Mouse (Mus musculus) G1E (cell line): ENCODE measurements around the gene Eif3c. TPM values are rescaled to one million over a fixed set of nuclear protein-coding genes. Genes with fewer than 3 reads are reported as not detected.

Experiments used
- ATAC-seq: 2 replicates; pipeline ENCODE4 v1.8.0; 2016; ENCODE audit warnings: mild to moderate bottlenecking; ENCODE audit not compliant: insufficient number of reproducible peaks, poor library complexity, low FRiP score, severe bottlenecking; ENCODE audit errors: extremely low read depth
- DNase-seq: peaks from one replicate; pipeline ENCODE4 v3.0.0; 2012; ENCODE audit warnings: low spot score
- H3K27me3 ChIP-seq: 2 replicates; pipeline ENCODE4 v1.6.1; 2012; ENCODE audit warnings: mild to moderate bottlenecking, low read length, inconsistent platforms; ENCODE audit not compliant: insufficient read depth
- H3K36me3 ChIP-seq: replicated peaks from 2 replicates; pipeline ENCODE3; 2012; ENCODE audit warnings: mild to moderate bottlenecking, inconsistent platforms
- H3K4me1 ChIP-seq: 2 replicates; pipeline ENCODE4 v1.6.1; 2012; ENCODE audit warnings: low read depth, low read length, inconsistent platforms, mixed read lengths; ENCODE audit not compliant: insufficient read depth
- H3K4me3 ChIP-seq: 2 replicates; pipeline ENCODE4 v1.5.1; 2012; ENCODE audit warnings: low read depth, mild to moderate bottlenecking, inconsistent platforms, low read length, moderate library complexity, mixed read lengths
- H3K9me3 ChIP-seq: replicated peaks from 2 replicates; pipeline ENCODE4 v1.6.1; 2012; ENCODE audit warnings: inconsistent platforms
- CTCF ChIP-seq: IDR thresholded peaks from 2 replicates; pipeline ENCODE4 v1.5.1; 2012; ENCODE audit warnings: low read depth, low read length, inconsistent platforms, mixed read lengths
- GATA1 ChIP-seq: IDR thresholded peaks from 2 replicates; pipeline ENCODE4 v1.6.1; 2012; ENCODE audit warnings: borderline replicate concordance, low read length, inconsistent platforms, mixed read lengths
- GATA2 ChIP-seq: IDR thresholded peaks from 2 replicates; pipeline ENCODE4 v1.6.1; 2012; ENCODE audit warnings: low read depth, low read length, inconsistent platforms, borderline replicate concordance
- POLR2AphosphoS5 ChIP-seq: IDR thresholded peaks from 2 replicates; pipeline ENCODE4 v1.6.1; 2012; ENCODE audit warnings: low read depth, low read length, inconsistent platforms; ENCODE audit not compliant: insufficient replicate concordance
- TAL1 ChIP-seq: conservative IDR thresholded peaks from 2 replicates; pipeline ENCODE4 v1.6.1; 2012; ENCODE audit warnings: low read depth, low read length, inconsistent platforms, mixed read lengths
- polyA plus RNA-seq: library from polyadenylated mRNA; stranded (reverse); fragments of >175 nt; gene quantifications from 2 replicates; pipeline ENCODE4 v1.2.3, GENCODE M21; 2012
- total RNA-seq, 2 experiments: library from RNA; stranded (forward) in 1 of 2; stranded (reverse) in 1 of 2; fragments of 200-1000 nt in 1 of 2; fragments of >200 nt in 1 of 2; fragmentation: Nextera tagmentation in 1 of 2; gene quantifications; 2 replicates each; pipeline ENCODE4 v1.2.3; 2014 to 2017

Gene Eif3c
- total and polyA plus RNA-seq, 3 experiments, result 114 to 580 (median 235) TPM

DNA sequence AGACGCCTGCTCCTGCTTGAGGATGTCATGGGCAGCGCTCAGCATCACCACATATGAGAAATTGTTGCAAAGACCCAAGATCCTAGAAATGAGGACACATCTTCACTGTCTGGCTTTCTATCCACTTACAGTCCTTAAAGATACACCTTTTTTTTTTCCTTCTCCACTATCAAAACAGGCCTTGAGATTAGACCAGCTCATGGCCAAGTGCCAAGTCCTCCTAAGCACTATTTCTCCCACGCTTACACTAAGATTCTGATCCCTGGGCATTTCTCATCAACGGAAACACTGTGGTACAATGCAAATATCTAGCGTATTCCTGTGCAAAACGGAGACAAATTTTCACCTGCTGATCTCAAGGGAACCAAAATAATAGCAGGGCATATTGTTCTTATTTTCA lies 15.4 kb upstream of the Eif3c start:
- no peak for TF ChIP-seq GATA2
- ATAC-seq (no peak), DNase-seq (no peak)
- Histone ChIP-seq H3K27me3 (peaks cover 13% of the 10 kb centered on the region), H3K4me1 (peaks cover 50% of the 10 kb centered on the region), H3K9me3 (no peaks in the 10 kb centered on the region), H3K4me3 (no peak overlapping the region), H3K36me3 (peaks cover 52% of the 10 kb centered on the region)

DNA sequence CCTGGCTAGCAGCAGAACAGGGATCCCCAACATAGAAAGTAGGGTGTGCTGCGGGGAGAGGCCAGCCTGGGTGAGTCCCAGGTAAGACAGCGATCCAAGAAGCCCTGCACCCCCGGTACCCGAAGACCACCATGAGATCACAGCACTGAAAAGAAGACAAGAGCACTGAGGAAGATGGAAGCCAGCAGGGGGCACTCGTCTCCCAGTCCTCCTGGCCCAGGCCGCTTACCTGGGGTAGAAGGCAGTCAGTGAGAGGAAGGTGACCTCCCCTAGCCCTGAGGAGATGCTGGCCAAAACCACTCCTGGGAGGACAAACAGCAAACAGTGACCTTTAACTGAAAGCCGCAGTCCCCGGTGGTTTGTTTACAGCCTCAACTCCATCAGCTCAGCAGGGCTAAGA lies 13.0 kb upstream of the Eif3c start:
- peaks cover 33% of the 10 kb centered on the region for H3K4me1 ChIP-seq
- no peaks in the 10 kb centered on the region for H3K9me3 ChIP-seq
- H3K27me3 ChIP-seq, result no peaks in the 10 kb centered on the region
- peaks cover 73% of the 10 kb centered on the region for H3K36me3 ChIP-seq
- H3K4me3 ChIP-seq, result no peak overlapping the region
- TF ChIP-seq TAL1, result no peak
- TF ChIP-seq CTCF, result peak; percentile 39; the same call in 1 of the 2 replicates
- ATAC-seq (no peak), DNase-seq (peak; percentile 30)

DNA sequence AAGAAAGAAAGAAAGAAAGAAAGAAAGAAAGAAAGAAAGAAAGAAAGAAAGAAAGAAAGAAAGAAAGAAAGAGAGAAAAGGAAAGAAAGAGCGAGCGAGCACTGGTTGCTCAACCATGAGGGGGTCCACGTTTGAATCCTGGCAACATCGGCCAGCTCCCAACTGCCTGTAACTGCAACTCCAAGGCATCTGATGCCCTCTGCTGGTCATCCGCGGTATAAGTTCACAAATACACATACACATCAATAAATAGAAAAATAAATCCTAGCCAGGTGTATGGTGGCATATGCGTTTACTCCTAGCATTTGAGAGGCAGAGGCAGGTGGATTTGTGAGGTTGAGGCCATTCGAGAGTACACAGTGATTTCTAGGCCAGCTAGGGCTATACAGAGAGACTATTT lies 10.7 kb upstream of the Eif3c start:
- DNase-seq, result peak; percentile 30

DNA sequence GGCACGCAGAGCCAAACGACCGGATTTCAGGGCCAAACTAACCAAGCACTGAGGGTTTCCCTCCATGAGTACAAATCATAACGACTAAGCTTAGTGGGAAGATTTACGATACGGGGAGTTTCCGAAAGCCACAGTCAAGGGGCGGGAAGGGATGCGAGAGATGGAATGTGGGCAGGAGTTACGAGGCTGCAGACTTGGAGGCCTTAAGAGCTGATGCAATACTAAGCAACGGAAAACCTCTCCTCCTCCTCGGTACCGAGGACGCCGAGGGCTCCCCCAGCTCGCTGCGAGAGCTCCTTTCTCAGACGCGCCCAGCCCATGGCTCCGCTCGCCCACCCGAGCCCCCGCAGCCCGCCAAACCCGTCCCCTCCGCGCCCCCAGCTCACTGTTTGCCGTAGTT lies 518 bp downstream of the Eif3c start:
- H3K4me3 ChIP-seq, result peak overlapping the region; percentile 97
- H3K36me3 ChIP-seq, result peaks cover 40% of the 10 kb centered on the region
- no peaks in the 10 kb centered on the region for H3K9me3 ChIP-seq
- no peaks in the 10 kb centered on the region for H3K27me3 ChIP-seq
- DNase-seq (peak; percentile 50), ATAC-seq (no peak)
- no peak for TF ChIP-seq CTCF
- TF ChIP-seq TAL1, result no peak
- TF ChIP-seq GATA2, result no peak
- TF ChIP-seq GATA1, result no peak
- TF ChIP-seq POLR2AphosphoS5, result no peak
- peaks cover 33% of the 10 kb centered on the region for H3K4me1 ChIP-seq

More for the DNA sequence above, 10.7 kb upstream of the Eif3c start:
- TF ChIP-seq CTCF (peak; percentile 66), POLR2AphosphoS5 (no peak)
- H3K27me3 ChIP-seq, result no peaks in the 10 kb centered on the region
- peaks cover 91% of the 10 kb centered on the region for H3K36me3 ChIP-seq
- peaks cover 15% of the 10 kb centered on the region; the same call in 1 of the 2 replicates for H3K4me1 ChIP-seq
- no peaks in the 10 kb centered on the region for H3K9me3 ChIP-seq
- no peak overlapping the region for H3K4me3 ChIP-seq
- no peak for ATAC-seq

DNA sequence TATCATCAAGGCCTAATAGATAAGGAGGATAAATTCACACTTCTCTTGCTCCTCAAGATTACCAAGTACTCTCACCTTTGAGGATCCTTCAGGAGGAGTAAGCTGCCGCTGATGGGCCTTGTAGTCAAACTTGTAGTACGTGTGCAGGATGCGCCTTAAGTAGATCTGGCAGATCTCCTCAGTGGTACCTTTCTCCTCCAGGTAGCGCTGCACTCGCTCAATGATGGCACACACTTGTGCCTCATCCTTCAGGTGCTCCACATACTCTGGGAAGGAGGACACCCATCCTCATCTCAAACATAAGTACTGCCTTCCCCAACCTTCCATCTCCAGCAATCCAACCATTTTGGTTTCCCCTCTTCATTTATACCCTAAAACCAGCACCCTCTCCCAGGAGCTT lies 9.6 kb downstream of the Eif3c start:
- no peak for ATAC-seq
- peaks cover 96% of the 10 kb centered on the region for H3K36me3 ChIP-seq
- peaks cover 11% of the 10 kb centered on the region for H3K4me1 ChIP-seq
- H3K4me3 ChIP-seq, result no peak overlapping the region
- no peaks in the 10 kb centered on the region for H3K9me3 ChIP-seq
- no peaks in the 10 kb centered on the region for H3K27me3 ChIP-seq
- DNase-seq, result no peak
- no peak for TF ChIP-seq GATA2
- no peak for TF ChIP-seq POLR2AphosphoS5
- TF ChIP-seq CTCF, result no peak
- TF ChIP-seq TAL1, result no peak
- no peak for TF ChIP-seq GATA1

DNA sequence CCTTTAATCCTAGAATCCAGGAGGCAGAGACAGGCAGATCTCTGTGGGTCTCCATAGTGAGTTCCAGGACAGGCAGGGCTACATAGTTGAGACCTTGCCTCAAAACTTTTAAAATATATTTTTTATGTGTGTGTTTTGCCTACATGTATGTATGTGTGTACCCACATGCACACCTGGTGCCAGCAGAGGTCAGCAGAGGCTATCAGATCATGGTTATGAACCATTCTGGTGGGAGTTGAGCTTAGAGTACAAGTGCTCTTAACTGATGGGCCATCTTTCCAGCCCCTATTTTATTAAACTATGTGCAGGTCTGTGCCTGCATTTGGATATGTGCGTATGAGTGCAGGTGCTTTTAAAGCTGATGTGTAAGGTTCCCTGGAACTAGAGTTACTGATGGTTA lies 11.4 kb downstream of the Eif3c start:
- DNase-seq (no peak), ATAC-seq (no peak)
- TF ChIP-seq POLR2AphosphoS5, result no peak
- TF ChIP-seq CTCF, result no peak
- no peak for TF ChIP-seq TAL1
- TF ChIP-seq GATA2, result no peak
- no peak for TF ChIP-seq GATA1
- no peak overlapping the region for H3K4me3 ChIP-seq
- H3K4me1 ChIP-seq, result peaks cover 13% of the 10 kb centered on the region
- H3K36me3 ChIP-seq, result peaks cover 98% of the 10 kb centered on the region
- H3K27me3 ChIP-seq, result no peaks in the 10 kb centered on the region
- no peaks in the 10 kb centered on the region for H3K9me3 ChIP-seq

DNA sequence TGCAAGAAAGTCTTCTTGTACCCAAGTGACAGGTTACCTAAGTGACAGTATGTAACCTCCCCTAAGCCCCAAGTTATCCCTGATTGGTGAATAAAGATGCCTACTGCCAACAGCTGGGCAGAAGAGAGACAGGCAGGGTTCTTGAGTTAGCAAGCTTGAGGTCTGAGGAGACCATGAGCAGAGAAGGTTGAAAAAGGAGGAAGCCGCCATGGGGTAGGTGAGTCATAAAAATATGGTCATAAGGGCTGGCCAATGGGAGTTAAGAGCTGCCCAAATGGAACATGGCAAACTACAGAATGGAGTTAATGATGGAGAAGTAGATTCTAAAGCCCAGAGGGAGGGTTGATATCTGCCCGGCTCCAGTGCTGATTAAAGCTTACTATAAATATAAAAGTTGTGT lies 20.6 kb downstream of the Eif3c start:
- Histone ChIP-seq H3K36me3 (peaks cover 75% of the 10 kb centered on the region), H3K9me3 (no peaks in the 10 kb centered on the region), H3K27me3 (no peaks in the 10 kb centered on the region), H3K4me3 (no peak overlapping the region), H3K4me1 (no peaks in the 10 kb centered on the region)
- ATAC-seq (no peak), DNase-seq (no peak)
- TF ChIP-seq POLR2AphosphoS5, result no peak
- TF ChIP-seq CTCF, result no peak
- no peak for TF ChIP-seq GATA2
- no peak for TF ChIP-seq GATA1
- TF ChIP-seq TAL1, result no peak
